Mouse (Mus musculus) megakaryocyte, adult 5-6 weeks (primary cell): Measurements from ENCODE around the gene Wfdc16. TPM values are rescaled to one million over a fixed set of nuclear protein-coding genes. Genes with fewer than 3 reads are reported as not detected.
"Not testable (repeated sequence)": the region's sequence is repeated elsewhere in the genome, so short reads cannot be mapped to it uniquely, and the experiment has no call there.

Experiments used
- ATAC-seq: 2 replicates; pipeline ENCODE4 v1.8.0; 2016; ENCODE audit warnings: mild to moderate bottlenecking, inconsistent platforms; ENCODE audit not compliant: poor library complexity, severe bottlenecking
- total RNA-seq, 2 experiments: library from RNA; stranded (forward) in 1 of 2; stranded (reverse) in 1 of 2; fragments of 153-499, 151-499 nt in 1 of 2; fragments of 221-1000, 200-1000 nt in 1 of 2; gene quantifications; 2 replicates each; pipeline versions ENCODE4 v1.2.3 to v1.2.4; 2015 to 2017

Wfdc16 gene
- not detected in 2 replicates for total RNA-seq (2015)
- total RNA-seq (2017), result not detected in 2 replicates

DNA sequence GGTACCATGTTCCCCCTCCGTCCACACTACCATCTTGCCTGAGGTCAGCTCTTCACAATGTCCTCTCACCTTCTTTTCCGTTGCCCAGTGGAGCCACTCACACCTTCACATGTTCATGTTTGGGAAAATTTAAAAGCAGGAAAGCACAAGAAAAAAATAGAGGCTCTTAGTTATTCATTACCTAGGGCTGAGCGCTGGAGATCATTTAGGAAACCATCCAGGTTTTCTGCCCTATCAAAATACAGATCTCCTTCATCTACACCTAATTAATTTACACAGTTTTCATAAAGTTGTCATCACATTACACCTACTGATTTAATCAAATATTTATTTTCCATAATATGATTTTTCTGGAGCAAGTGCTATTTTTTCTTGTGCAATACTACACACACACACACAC is at the start of gene Wfdc16:
Gene Wfdc16 (minus strand): TSS at position 101 of the 400 bp plus-strand sequence.
- no peak for ATAC-seq

DNA sequence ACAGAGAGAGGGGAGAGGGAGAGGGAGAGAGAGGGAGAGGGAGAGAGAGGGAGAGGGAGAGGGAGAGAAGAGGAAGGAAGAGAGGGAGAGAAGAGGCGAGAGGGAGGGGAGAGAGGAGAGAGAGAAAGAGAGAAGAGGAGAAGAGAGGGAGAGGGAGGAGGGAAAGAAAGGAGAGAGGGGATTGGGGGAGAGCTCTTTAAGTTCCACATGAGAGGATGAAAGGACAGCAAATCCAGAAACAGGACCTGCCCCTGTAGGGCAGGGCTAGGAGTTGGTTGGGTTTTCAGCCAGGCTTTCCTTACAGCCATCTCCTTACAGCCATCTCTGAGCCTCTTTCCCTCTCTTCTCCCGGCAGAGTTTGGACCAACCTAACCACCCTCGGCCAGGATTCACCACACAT is 46.2 kb upstream of the Wfdc16 start, which contains the start of gene Wfdc13:
Gene Wfdc13 (plus strand): TSS at position 301 of the 400 bp plus-strand sequence.
- ATAC-seq, result no peak

DNA sequence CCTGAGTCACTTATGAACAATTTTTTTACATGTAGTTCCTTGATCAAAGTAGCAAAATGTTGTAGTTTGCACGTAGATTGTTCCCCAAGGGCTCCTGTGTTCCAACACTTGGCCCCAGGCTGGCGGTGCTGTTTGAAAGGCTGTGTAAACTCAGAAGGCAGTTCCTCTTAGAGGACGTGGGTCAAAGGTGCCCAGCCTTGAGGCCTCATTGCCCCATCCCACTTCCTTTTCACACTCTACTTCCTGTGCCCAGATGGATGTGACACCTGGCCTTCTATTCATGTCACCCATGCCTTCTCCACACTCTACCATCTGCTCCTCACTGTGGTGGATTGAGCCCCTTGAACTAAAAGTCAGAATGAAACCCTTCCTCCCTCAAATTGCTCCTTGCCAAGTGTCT is 41.3 kb upstream of the Wfdc16 start:
- ATAC-seq, result peak; percentile 86

DNA sequence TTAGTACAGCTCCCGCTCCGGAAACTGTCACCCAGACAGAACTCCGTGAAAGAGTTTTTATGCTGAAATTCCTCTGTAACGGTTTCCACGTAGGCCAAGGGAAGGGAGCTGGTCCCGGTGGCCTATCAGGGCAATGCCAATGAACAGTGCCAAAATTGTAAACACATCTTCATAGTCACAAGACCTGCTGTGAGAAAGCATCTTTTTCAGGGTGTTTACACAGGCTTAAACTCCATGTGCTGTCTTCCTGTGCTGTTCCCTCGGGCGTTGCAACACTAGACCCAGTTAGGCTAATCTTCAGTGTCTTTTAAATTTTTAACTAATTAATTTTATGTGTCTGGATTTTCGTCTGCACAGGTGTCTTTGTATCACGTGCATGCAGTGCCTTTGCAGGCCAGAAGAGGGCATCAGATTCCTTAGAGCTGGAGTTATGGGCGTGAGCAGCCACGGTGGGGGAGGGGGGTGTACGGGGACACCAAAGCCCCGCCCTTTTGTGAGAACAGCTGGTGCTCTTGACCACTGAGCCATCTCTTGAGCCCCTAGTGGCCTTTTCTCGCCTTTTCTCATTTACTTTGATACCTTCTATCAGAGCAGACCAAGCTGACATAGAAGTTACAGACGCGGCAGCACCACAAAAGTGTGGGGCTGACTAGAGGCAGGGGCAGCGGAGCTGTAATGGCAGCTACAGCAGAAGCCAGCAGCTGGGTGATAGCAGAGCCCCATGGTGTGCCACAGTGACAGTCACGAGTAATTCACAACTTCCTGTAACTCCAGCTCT is 40.4 kb upstream of the Wfdc16 start:
- peak; percentile 94 for ATAC-seq

DNA sequence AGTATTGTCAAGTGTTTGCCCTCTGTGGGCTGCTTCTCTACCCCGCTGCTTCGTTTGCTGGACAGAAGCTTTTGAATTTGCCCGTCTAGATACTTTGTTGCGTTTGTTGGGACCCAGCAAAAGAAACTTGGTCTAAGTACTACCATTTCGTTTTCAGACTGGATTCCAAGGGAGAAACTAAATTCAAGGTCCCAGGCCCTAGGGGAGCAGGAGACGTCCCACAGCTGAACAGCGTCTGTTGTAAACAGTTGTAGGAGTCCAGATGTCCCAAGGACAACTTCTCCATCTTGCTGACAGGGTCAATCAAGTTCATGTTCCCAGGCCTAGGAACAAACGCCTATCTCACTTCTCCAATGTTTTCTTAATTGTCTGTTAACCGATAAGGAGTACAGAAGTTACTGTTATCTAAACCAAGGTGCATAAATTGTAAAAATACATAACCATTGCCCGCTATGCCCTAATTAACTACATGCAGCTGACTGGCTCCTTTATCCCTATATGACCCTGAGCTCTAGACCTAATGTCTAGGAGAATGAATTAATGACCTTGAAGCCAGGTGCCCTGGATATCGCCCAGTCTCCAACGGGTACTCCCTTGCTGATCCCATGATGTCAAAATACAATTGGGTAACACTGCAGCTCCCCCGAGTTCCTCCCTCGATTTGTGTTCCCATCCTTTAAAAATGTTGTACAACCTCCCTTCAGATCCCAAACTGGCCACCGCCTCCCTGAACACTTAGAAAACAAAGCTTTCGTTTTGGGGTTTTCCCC is 38.5 kb upstream of the Wfdc16 start:
- no peak for ATAC-seq

DNA sequence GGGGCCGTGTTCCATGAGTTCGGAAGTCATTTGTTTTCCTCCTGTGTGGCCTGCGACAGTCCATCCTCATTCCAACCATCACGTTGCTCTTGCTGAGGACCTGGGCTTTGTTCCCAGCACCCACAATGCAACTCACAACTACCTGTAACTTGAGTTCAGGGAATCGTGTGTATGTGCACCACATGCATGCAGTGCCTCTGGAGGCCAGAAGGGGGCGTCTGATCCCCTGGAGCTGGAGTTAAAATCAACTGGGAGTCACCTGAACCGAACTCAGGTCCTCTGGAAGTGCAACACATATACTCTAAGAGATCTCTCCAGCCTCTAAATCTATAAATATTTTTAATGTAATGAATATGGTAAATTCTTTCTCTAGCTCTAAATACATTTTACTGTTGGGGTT is 37.5 kb upstream of the Wfdc16 start:
- ATAC-seq, result no peak

DNA sequence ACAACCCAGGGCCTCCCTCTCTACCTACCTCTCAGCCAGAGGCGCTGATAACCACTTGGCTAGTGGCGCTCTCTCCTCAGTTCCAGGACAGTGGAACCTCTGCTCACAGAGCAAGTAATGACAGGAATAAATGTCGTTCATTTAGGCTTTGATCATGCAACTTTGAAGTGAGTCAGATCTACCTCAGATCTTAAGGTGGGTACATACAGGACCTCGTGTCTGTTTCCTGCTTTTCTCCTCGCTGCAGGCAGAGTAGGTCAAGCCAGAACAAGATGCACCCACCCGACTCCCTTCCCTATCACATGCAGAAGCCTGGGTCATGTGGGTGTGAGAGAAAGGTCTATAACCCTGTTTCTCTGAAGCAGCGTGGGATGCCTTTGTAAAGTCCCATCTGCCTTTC is 35.4 kb upstream of the Wfdc16 start, which contains the start of gene Wfdc11:
Gene Wfdc11 (minus strand): TSS at position 101 of the 400 bp plus-strand sequence.
- ATAC-seq, result no peak

DNA sequence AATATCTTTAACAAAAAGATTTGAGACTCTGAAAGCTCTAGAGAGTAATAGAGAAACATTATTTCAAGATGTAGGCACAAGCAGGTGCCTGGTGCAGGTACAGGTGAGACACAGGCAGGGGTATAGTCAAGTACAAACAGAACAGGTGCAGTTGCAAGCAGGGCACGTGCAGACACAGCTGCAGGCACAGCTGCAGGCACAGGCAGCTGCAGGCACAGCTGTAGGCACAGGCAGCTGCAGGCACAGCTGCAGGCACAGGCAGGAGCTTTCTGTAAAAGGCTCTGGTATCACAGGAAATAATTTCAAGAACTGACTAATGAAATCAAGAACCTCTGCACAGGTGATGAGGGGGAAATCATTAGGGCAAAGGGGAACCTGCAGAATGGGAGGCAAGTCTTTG is 32.3 kb upstream of the Wfdc16 start:
- ATAC-seq, result no peak

DNA sequence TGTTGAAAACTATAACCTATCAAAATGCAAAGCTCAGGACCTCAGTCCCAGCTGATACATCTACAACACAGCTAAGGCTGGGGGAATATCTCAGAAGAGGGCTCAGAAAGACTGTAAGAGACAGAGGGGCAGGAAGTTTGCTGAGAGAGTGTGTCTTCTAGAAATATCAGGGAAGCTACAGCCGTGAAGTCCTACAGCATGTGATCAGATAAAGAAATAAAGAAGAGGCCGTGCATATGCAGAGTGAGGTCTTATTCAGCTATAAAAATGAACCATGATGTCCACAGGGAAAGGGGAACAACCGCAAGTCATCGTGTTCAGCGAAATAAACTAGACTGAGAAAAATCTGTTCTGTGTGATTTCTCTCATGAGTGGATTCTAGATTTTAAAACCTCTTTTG is 31.7 kb upstream of the Wfdc16 start:
- no peak for ATAC-seq

DNA sequence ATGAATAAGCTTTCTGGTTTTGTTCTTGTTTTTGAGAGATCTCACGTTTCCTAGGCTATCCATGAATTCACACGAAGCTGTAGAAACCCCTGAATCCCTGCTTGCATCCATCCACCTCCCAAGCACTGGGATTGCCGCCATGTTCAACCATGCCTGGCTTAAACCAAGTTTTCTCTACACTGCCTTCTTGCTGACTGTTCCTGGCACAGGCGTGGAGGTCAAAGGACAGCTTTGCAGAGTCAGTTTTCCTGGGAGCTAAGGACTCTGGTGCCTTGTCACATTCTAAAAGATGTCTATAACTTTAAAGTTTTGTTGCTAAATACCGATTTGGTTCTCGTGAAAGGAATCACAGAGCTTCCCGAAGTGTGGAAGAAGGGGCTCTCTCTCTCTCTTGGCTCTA is 26.3 kb upstream of the Wfdc16 start:
- ATAC-seq, result no peak

DNA sequence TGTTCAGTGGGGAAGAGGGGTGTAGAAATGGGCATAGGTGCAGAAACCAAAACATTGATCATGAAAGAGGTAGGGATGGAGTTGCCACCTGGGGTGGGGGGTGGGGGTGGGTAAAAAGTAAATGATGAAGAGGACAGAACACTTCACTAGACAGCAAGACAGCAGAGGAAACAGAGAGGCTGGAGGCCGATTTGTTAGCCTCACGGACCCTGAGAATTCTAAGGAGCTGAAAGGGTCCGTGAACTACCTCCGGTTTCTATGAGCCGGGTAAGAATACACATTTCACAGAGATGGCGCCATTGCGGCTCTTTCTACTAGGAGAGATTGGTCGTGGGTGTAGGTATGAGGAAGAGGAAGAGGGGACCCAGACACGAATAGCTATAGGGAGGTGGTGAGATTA is 17.9 kb upstream of the Wfdc16 start, which contains the start of gene Wfdc9:
Gene Wfdc9 (minus strand): TSS at position 101 of the 400 bp plus-strand sequence.
- ATAC-seq, result no peak

DNA sequence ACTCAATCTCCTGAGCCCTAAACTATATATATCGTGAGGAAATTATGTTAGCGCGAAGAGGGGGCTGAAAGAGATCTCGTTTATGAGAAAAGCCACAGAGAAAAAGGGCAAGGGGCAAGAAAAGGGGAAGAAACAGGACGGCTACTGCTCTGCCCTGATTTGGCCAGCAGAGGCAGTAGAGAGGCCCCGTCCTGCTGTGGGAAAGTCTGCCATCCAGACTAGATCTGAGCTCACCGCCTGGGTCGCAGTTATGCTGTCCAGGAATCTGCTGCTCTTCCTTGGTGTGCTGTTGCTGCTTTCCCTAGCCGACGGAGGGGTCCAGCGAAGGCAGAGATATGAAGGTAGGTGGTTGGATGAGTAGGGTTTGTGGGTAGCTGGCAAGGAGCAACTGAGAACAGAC is 17.3 kb upstream of the Wfdc16 start, which contains the start of gene Wfdc10:
Gene Wfdc10 (plus strand): TSS at position 189 of the 400 bp plus-strand sequence.
- ATAC-seq, result peak; percentile 99

DNA sequence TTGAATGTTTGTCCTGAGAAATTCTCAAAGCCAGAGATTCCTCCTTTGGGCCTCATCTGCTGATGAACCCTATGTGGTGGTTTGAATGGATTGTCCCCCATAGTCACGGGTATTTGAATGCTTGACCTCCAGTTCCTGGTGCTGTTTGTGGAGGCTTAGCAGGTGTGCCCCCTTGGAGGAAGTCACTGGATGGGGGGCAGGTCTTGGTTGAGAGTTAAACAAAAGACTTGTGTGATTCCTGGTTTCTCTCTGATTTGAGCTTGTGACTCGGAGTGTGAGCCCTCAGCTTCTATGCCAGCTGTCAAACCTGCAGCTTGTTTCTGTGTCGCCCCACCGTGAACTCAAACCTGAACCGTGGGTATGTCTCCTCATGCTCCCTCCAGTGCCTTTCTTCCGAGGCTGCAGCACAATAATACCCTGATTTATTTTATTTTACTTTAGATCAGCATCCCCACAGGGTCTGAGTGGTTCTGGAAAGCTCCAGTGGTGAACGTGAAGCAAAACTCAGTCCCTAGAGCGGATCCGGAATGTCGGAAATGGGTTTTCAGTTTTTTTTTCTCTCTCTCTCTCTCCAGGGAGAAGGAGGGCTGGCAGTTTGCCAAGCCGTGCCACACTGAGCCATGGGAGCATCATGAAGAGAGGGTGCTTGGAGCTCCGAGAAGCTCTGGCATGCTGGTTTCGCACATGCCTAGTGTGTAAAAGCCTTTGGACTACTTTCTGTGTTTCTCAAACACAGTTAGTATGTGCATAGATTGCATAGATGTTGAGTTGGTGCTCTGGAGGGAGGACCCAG is 3.5 kb upstream of the Wfdc16 start:
- no peak for ATAC-seq

DNA sequence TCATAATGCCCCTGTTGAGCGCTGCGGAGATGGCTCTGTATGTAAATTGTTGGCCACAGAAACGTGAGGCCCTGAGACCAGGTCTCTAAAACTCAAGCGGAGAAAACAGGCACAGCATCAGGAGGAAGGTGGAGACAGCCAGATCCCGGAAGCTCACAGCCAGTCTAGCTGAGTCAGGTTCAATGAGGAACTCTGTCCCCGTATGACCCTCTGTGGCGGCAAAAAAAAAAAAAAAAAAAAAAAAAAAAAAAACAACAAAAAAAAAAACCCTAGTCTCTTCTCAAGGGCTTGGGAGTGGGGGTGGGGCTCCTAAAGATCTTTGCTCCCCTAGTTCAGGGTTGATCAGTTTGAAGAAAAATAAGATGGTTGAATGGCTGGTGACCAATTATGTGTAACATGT is 2.5 kb upstream of the Wfdc16 start:
- peak; percentile 100 for ATAC-seq

DNA sequence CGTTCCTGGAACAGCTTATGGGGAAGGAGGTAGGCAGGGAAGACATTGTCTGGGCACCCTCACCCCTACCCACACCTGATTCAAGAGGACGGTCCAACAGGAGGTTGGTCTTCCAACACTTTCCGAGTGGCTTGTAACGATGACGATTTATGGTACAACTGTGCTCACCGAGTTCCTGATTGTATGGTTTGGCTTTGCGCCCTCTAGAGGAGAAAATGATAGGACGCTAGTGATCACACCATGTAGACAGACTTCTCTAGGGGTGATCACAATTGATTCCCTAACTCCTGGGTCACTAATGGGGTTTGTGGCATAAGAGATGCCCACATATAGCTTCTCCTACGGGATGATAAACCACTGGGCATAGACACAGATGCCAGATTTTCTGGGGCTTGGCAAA is 3.3 kb downstream of the Wfdc16 start:
- peak; percentile 52; the same call in 1 of the 2 replicates for ATAC-seq

DNA sequence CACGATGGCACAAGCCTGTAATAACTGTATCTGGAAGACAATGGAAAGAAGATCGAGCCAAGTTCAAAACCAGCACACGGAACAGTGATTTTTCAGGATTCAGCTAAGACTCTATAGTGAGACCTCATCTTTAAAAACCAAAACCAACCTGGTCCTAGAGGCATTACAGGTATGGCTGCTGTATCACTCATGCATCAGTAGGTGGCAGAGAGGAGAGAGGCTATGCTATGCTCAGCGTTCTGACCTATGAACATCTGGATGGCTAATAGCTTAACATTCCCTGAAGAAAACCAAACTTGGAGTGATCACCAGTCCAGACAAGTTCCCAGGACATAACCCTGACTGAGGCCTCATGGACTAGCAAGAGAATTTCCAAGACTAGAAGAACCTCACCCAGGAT is 16.8 kb downstream of the Wfdc16 start:
- ATAC-seq, result no peak

DNA sequence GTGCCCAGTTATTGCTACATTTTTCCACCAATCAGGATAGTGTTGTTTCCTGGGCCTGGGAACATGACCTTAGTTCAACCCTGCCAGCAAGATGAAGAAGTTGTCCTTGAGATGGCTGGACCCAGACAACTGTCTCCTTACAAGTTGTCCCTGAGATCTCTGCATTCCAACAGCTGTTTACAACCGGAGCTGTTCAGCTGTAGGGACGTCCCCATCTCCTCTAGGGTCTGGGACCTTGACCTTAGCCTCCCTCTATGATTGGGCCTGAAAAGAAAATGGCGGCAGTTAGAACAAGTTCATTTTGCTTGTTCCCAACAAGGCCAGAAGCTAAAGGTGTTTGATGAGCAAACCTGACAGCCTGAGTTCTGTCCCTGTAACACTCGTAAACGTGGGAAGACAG is 19.5 kb downstream of the Wfdc16 start:
- ATAC-seq, result no peak

DNA sequence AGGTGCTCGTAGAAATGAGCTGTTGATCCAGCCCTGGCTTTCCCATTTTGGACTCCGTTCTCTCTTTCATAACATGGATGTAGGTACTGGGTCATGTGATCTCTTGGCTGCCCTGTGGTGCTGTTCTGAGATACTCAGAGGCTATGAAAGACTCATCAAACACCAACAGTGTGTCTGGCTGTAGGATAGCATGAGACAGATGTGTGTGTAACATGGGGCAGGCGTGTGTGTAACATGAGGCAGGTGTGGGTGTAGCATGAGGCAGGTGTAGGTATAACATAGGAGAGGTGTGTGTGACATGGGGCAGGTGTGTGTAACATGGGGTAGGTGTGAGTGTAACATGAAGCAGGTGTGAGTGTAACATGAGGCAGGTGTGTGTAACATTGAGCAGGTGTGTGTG is 23.2 kb downstream of the Wfdc16 start:
- ATAC-seq, result no peak

DNA sequence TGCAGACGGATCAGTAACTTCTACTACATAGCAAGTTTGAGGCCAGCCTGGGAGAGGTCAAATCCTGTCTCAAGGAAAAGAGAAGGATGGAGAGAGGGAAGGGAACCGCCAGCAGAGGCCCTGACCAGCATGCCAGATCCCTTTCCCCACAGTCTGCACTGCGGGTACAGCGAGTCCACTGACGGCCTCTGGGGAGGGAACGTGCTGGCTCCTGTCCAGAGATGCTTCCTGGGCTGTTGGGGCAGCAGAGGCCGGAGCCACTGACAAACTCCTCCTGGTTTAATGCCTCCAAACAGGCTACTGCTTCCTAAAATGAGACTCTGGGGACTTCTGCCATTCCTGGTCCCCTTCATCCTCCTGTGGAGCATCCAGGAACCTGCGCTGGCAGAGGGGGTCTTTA is 25.1 kb downstream of the Wfdc16 start, which contains the start of the genes Wfdc6b and Wfdc8:
Gene Wfdc6b (plus strand): TSS at position 52 of the 400 bp plus-strand sequence.
Gene Wfdc8 (minus strand): TSS at position 156 of the 400 bp plus-strand sequence.
- not testable (repeated sequence) for ATAC-seq

DNA sequence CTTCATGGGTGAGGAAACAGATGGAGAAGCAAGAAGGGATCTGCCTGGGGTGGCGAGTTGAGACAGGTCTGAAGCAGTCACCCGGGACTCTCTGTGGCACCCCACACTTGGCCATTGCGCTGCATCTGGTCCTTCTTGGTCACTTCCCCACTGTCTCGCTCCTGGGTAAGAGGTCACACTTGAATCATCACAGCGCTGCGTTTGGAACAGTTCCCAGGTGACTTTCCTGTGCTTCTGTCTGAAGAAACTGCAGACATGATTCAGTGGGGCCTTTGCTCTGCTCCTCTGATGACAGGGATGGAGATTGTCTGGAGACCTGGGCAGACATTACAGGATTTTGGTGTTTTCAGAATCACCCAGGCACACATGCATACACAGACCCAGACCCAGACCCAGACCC is 29.8 kb downstream of the Wfdc16 start:
- no peak for ATAC-seq

DNA sequence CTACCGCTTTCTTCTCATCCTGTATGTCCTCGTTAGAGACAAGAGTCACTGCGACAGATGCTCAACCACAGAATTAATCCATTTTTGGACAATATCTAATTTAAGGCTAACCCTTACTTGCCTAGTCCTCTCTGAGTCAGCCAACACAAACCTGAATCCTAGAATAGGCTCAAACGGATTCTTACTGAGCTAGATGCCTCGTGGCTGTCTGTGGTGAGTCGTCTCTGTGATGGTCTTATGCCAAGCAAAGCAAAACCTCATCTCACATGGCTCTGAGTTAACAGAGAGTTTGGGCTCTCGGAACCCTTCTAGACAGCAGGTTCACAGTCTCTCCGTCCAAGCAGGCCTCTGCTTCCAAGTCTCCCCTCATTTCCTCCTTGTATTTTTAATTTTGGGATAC is 34.2 kb downstream of the Wfdc16 start:
- no peak for ATAC-seq
